Mouse (Mus musculus) liver, postnatal 0 days (tissue): ENCODE results near the gene Cnot10. TPM values are rescaled to one million over a fixed set of nuclear protein-coding genes. Genes with fewer than 3 reads are reported as not detected.

Experiments used
- ATAC-seq: fragments of 200-750 bp; cut with Nextera tagmentation; 2 replicates; pipeline ENCODE4 v1.8.0; 2017; ENCODE audit warnings: mild to moderate bottlenecking, moderate library complexity
- DNase-seq: peaks from one replicate; pipeline ENCODE4 v3.0.0-alpha.2; 2016
- H3K27ac ChIP-seq: fragments of 300-500 bp; sonication (generic); 2 replicates; pipeline ENCODE4 v1.5.1; 2014; ENCODE audit warnings: antibody characterized with exemption, moderate library complexity, mild to moderate bottlenecking, low read depth
- H3K27me3 ChIP-seq: fragments of 300-500 bp; sonication (generic); 2 replicates; pipeline ENCODE4 v1.6.1; 2014; ENCODE audit warnings: low read length, control low read depth, mixed read lengths; ENCODE audit not compliant: insufficient read depth
- H3K36me3 ChIP-seq: fragments of 300-500 bp; sonication (generic); replicated peaks from 2 replicates; pipeline ENCODE4 v1.6.1; 2014; ENCODE audit warnings: mild to moderate bottlenecking, control low read depth, low read length, moderate library complexity, mixed read lengths; ENCODE audit not compliant: insufficient read depth
- H3K4me1 ChIP-seq: fragments of 300-500 bp; sonication (generic); 2 replicates; pipeline ENCODE4 v1.6.1; 2014; ENCODE audit warnings: antibody characterized with exemption, mild to moderate bottlenecking, control low read depth; ENCODE audit not compliant: insufficient read depth
- H3K4me2 ChIP-seq: fragments of 300-500 bp; sonication (generic); 2 replicates; pipeline ENCODE4 v1.6.1; 2014; ENCODE audit warnings: low read depth, mild to moderate bottlenecking, low read length, moderate library complexity, mixed read lengths
- H3K4me3 ChIP-seq: fragments of 300-500 bp; sonication (generic); 2 replicates; pipeline ENCODE4 v1.5.1; 2014; ENCODE audit warnings: low read depth, low read length
- H3K9ac ChIP-seq: fragments of 300-500 bp; sonication (generic); replicated peaks from 2 replicates; pipeline ENCODE4 v1.6.1; 2014; ENCODE audit warnings: mild to moderate bottlenecking, moderate library complexity
- H3K9me3 ChIP-seq: fragments of 300-500 bp; sonication (generic); 2 replicates; pipeline ENCODE4 v1.6.1; 2016; ENCODE audit warnings: mild to moderate bottlenecking, control low read depth, low read length, mixed read lengths
- CTCF ChIP-seq: sonication (generic); IDR thresholded peaks from 2 replicates; pipeline ENCODE4 v1.5.1; 2016; ENCODE audit warnings: antibody characterized with exemption, low read depth
- EP300 ChIP-seq: IDR thresholded peaks from 2 replicates; pipeline ENCODE4 v1.6.1; 2016; ENCODE audit warnings: antibody characterized with exemption, low read depth, mild to moderate bottlenecking
- WGBS: fragments of 180-500 bp; shearing (Covaris S2); extraction: QIAGEN DNeasy Blood & Tissue Kit; methylation state at CpG from one replicate; pipeline ENCODE4 v1.1.7; 2014; ENCODE audit not compliant: insufficient replicate concordance; 5-methylcytosine and 5-hydroxymethylcytosine counted together
- polyA plus RNA-seq: library from polyadenylated mRNA; unstranded; fragments of >200 nt; fragmentation: Nextera tagmentation; extraction: Ambion mirVana; gene quantifications from 2 replicates; pipeline ENCODE4 v1.2.1, GENCODE M21; 2015

Gene Cnot10
- polyA plus RNA-seq, 1 experiment from 2014 or later, result 15.8 TPM

- Histone ChIP-seq H3K27me3 (no peaks in the 10 kb centered on the region), H3K9me3 (no peaks in the 10 kb centered on the region), H3K9ac (no peak overlapping the region), H3K36me3 (no peaks in the 10 kb centered on the region), H3K4me3 (no peak overlapping the region), H3K4me1 (no peaks in the 10 kb centered on the region), H3K27ac (no peak overlapping the region), H3K4me2 (no peak overlapping the region)
- ATAC-seq, result no peak
- 69% methylated on average over 6 of the region's 6 CpGs for WGBS
- TF ChIP-seq EP300, result no peak
- TF ChIP-seq CTCF, result no peak
- DNase-seq, result no peak
Measured at GRCm38 (mm10) chr9:114680531-114680930, 40.5 kb upstream of the Cnot10 start.

- Histone ChIP-seq H3K4me1 (no peaks in the 10 kb centered on the region), H3K36me3 (no peaks in the 10 kb centered on the region), H3K27me3 (no peaks in the 10 kb centered on the region), H3K9ac (no peak overlapping the region), H3K4me3 (no peak overlapping the region), H3K27ac (no peak overlapping the region), H3K4me2 (no peak overlapping the region), H3K9me3 (no peaks in the 10 kb centered on the region)
- ATAC-seq (no peak), DNase-seq (no peak)
- WGBS, result 60% methylated on average over 5 of the region's 5 CpGs
- TF ChIP-seq CTCF (no peak), EP300 (no peak)
Measured at GRCm38 (mm10) chr9:114679944-114680343, 40.0 kb upstream of the Cnot10 start.

GRCm38 (mm10) chr9:114678576-114678975, 38.6 kb upstream of the Cnot10 start:
- TF ChIP-seq CTCF (no peak), EP300 (no peak)
- H3K9me3 ChIP-seq, result no peaks in the 10 kb centered on the region

DNA sequence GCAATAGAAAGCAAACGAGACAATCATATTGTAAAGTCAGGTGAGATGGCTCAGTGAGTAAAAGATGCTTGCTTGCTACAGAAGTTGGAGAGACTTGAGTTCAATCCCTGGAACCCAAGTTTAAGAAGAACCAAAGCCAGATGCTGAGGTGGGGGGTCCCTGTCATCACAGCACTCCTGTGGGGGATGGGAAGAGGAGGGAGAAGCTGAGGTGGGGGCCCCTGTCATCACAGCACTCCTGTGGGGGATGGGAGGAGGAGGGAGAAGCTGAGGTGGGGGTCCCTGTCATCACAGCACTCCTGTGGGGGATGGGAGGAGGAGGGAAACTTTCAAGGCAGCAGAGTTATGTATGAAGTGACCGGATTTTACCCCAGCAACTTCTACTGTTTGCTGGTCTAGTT, 33.6 kb upstream of the Cnot10 start:
- H3K27me3 ChIP-seq, result no peaks in the 10 kb centered on the region
- H3K4me1 ChIP-seq, result 0 out of 2 replicates have a peak, but pooled peaks cover 4% of the 10 kb centered on the region
- WGBS, result 41% methylated on average over 2 of the region's 2 CpGs
- DNase-seq (no peak), ATAC-seq (no peak)
- no peaks in the 10 kb centered on the region for H3K36me3 ChIP-seq
- H3K4me3 ChIP-seq, result no peak overlapping the region
- H3K9me3 ChIP-seq, result no peaks in the 10 kb centered on the region
- no peak overlapping the region for H3K4me2 ChIP-seq
- H3K27ac ChIP-seq, result no peak overlapping the region
- no peak overlapping the region for H3K9ac ChIP-seq
- no peak for TF ChIP-seq EP300
- TF ChIP-seq CTCF, result no peak

More at GRCm38 (mm10) chr9:114678576-114678975, 38.6 kb upstream of the Cnot10 start:
- Histone ChIP-seq H3K36me3 (no peaks in the 10 kb centered on the region), H3K4me2 (no peak overlapping the region), H3K4me3 (no peak overlapping the region), H3K9ac (no peak overlapping the region), H3K27me3 (no peaks in the 10 kb centered on the region), H3K4me1 (no peaks in the 10 kb centered on the region), H3K27ac (no peak overlapping the region)
- whole genome bisulfite sequencing, result 68% methylated on average over 5 of the region's 5 CpGs
- no peak for DNase-seq
- no peak for ATAC-seq

- Histone ChIP-seq H3K27ac (no peak overlapping the region), H3K27me3 (no peaks in the 10 kb centered on the region), H3K9me3 (no peaks in the 10 kb centered on the region), H3K9ac (0 out of 2 replicates have a peak overlapping the region, but pooled peaks have one; percentile 26), H3K4me1 (0 out of 2 replicates have a peak, but pooled peaks cover 4% of the 10 kb centered on the region), H3K4me3 (peak overlapping the region; percentile 15; the same call in 1 of the 2 replicates), H3K36me3 (no peaks in the 10 kb centered on the region), H3K4me2 (peak overlapping the region; percentile 67)
- TF ChIP-seq CTCF (no peak), EP300 (no peak)
- ATAC-seq (0 out of 2 replicates have a peak, but pooled peaks have one; percentile 17), DNase-seq (no peak)
- 7% methylated on average over 24 of the region's 24 CpGs for WGBS
Measured at GRCm38 (mm10) chr9:114672703-114673561, 32.9 kb upstream of the Cnot10 start.

DNA sequence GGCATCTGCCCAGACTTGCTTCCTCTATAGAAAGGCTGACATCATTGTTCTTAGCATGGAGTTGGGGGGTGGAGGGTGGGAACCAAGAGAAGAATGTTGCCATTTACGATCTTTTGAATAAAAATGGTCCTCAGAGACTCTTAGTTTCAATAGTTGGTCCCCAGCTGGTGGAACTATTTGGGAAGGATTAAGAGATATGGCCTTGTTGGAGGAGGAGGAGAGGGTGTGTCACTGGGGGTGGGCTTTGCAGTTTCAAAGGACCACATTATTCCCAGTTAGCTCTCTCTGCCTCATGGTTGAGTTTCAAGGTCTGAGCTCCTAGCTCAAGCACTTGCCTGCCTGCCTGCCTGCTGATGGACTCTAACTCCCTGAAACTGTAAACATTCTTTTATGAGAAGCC, 32.0 kb upstream of the Cnot10 start:
- Histone ChIP-seq H3K4me1 (0 out of 2 replicates have a peak, but pooled peaks cover 4% of the 10 kb centered on the region), H3K9ac (no peak overlapping the region), H3K27ac (no peak overlapping the region), H3K27me3 (no peaks in the 10 kb centered on the region), H3K9me3 (no peaks in the 10 kb centered on the region), H3K36me3 (no peaks in the 10 kb centered on the region), H3K4me2 (no peak overlapping the region), H3K4me3 (no peak overlapping the region)
- ATAC-seq (no peak), DNase-seq (no peak)
- TF ChIP-seq EP300, result no peak
- no peak for TF ChIP-seq CTCF
- WGBS, result 69% methylated on average over 1 of the region's 1 CpGs
